Mouse (Mus musculus) CD8-positive naive resting alpha-beta T cell, adult 2 months (primary cell): ENCODE results near the gene Calhm3.

Source experiments
- DNase-seq, 2 experiments: peaks; one replicate each; pipeline ENCODE4 v3.0.0; 2022; ENCODE audit warnings: low read depth in 2 of 2, low spot score in 2 of 2

The Calhm3 gene

DNA sequence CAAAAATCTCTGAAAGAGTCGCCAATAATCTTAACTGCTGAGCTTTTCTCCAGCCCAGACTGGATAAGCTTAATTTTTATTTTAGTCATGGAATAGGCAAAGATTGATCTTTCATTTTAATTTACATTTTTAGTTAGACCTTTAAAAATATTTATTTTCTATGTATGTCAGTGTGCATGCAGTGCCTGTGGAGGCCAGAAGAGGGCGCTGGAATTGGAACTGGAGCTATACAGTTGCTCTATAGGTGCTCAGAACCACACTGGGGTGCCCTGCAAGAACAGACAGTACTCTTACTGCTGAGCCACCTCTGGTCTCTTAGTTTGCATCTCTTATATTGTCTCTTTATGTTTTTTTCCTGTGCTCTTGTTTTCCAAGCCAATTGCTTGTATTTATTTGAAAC lies 34.8 kb downstream of the Calhm3 start:
- DNase-seq: peak in 1 of 2 experiments; percentile 12

GRCm38 (mm10) chr19:47121054-47121453 lies 36.5 kb downstream of the Calhm3 start:
- peak in 1 of 2 experiments; percentile 8 for DNase-seq

GRCm38 (mm10) chr19:47118634-47119033 lies 38.9 kb downstream of the Calhm3 start:
- DNase-seq: no peak

- DNase-seq: no peak
Measured at GRCm38 (mm10) chr19:47104641-47105271, 52.8 kb downstream of the Calhm3 start.
